Mouse (Mus musculus) kidney, postnatal 36 days (tissue): ENCODE results near the gene Top3a.

Experiments
- DNase-seq, 2 experiments: peaks; one replicate each; pipeline ENCODE4 v3.0.0; 2021 to 2022; ENCODE audit warnings: mixed read lengths in 2 of 2

Top3a gene

DNA sequence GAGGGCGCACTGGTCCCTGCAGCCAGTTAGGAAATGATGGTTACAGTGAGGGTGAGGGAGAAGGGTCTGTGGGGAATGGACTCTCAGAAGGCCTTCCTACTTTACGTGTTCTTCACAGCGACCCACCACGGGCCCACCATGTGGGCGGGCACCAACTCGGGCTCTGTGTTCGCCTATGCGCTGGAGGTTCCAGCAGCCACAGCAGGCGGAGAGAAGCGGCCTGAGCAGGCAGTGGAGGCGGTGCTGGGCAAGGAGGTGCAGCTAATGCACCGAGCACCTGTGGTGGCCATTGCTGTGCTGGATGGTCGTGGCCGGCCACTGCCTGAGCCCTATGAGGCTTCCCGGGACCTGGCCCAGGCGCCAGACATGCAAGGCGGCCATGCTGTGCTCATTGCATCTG is 65.9 kb downstream of the Top3a start:
- no peak for DNase-seq

DNA sequence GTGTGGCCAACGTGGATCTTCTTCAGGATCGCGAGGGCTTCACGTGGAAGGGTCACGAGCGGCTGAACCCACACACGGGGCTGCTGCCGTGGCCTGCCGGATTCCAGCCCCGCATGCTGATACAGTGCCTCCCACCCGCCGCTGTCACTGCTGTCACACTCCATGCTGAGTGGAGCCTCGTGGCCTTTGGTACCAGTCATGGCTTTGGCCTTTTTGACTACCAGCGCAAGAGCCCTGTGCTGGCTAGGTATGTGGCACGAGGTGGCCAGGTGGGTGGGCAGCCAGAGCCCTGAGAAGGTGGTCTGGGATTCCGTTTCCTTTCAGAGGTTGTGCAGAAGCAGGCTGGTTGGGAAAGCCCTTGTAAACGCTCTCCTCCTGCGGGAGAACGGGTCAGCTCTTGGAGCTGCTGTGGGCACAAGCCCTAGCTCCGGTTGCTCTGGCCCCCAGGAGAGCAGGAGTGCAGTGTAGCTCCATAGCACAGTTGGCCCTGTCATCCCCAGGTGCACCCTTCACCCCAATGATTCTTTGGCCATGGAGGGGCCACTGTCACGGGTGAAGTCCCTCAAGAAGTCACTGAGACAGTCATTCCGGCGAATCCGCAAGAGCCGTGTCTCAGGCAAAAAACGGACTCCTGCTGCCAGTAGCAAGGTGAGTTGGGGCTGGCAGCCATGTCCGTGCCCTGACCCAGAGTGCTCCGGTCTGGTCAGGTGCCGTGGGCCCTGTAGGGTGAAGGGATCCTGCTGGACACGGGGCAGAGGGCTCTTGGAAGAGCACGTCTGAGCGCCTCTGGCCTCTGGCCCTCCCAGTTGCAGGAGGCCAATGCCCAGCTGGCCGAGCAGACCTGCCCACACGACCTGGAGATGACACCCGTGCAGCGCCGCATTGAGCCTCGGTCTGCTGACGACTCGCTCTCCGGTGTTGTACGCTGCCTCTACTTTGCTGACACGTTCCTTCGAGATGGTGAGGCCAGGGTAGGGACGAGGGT is 67.4 kb downstream of the Top3a start:
- no peak for DNase-seq

DNA sequence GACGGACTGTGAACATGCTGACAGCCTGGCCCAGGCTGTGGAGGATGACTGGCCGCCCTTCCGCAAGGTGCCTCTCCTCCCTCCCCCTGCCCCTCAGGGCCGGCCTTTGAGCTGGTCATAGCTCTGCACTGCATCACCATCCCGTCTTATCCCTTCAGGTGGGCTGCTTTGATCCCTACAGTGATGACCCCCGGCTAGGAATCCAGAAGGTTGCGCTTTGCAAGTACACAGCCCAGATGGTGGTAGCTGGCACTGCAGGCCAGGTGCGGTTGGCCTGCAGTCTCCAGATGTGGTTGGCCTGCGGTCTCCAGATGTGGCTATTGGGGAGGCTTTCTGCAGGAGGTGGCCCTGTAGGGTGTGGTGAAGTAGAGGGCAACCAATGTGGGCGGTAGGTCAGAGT is 68.5 kb downstream of the Top3a start:
- DNase-seq: no peak

DNA sequence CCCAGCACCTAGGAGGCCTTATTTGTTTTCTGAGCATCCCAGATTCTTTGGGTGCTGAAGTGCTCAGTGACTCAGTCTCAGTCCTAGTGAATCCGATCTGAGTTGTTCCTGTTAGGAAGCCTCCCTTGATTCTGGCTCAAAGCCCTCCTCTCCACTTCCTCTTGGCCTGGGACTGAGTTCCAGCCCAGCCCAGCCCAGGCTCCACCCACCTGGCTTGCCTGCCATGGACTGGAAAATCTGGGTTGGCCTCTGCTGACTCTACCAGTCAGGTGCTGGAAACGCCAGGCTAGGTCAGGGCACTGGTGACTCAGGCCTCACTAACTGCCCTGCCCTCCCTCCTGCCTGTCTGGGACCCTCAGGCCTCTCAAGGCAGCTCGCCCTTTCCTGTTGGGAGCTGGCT is 69.5 kb downstream of the Top3a start:
- DNase-seq: peak; percentile 95

GRCm38 (mm10) chr11:60706696-60707480 is 70.3 kb downstream of the Top3a start:
- DNase-seq: no peak

- no peak for DNase-seq
These were observed 71.1 kb downstream of the Top3a start for GRCm38 (mm10) chr11:60706076-60706475.

- DNase-seq: no peak
These were observed 71.9 kb downstream of the Top3a start for GRCm38 (mm10) chr11:60705255-60705654.

DNA sequence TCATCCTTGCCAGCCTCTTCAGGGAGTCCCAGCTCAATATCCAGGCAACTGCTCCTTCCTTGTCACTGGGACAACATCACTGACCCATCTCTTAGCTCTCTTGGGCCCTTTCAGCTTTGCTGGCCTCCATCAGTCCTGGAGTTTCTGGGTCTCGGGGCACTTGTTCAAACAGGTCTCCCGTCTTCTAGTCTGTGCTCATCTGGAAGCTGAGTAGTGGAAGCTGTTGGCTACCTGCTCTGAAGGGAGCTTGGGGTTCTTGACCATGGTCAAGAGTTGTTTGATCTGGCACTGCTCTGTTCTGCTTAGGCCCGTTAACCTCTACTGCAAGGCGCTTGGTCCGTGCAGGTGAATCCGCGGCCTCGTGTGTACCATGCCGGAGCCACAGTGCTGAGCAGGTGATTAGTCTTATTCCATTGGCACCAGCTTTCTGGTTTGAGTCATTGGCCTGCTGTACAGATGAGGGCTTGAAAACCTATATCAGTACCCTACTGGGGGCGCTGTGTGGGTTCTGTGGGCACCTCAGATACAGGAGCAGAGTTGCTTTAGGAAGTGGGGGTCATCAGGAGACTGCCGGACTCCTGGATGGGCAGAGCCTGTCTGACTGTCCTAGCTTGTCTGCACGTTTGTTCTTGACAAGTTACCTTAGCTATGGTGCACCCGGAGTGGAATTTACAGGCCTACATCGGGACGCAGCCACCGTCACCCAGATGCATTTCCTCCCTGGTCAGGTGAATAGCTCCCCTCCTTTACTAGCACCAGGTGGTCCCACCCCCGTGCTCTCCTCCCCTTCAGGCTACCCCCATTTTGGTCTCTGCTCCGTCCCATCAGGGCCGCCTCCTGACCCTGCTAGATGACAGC is 72.9 kb downstream of the Top3a start:
- DNase-seq: no peak

DNA sequence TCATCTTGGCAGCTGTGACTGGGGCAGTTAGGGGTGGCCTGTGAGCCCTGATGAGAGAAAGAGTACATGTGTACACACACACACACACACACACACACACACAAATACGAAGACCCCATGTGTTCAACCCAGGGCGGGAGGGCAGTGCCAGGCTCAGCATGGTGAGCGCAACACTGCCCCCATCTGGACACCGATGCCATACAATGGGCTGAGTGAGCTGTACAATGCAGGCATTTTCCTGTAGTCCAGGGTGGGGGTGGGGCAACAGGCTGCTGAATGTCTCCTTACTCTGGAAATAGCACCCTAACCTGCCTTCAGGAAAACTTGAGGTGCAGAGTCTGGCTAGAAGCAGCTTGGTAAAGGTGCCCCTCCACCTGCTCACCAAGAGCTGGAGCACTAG is 74.0 kb downstream of the Top3a start:
- DNase-seq: peak; percentile 62 to 87

- no peak for DNase-seq
These were observed 75.6 kb downstream of the Top3a start for GRCm38 (mm10) chr11:60701611-60702010.

DNA sequence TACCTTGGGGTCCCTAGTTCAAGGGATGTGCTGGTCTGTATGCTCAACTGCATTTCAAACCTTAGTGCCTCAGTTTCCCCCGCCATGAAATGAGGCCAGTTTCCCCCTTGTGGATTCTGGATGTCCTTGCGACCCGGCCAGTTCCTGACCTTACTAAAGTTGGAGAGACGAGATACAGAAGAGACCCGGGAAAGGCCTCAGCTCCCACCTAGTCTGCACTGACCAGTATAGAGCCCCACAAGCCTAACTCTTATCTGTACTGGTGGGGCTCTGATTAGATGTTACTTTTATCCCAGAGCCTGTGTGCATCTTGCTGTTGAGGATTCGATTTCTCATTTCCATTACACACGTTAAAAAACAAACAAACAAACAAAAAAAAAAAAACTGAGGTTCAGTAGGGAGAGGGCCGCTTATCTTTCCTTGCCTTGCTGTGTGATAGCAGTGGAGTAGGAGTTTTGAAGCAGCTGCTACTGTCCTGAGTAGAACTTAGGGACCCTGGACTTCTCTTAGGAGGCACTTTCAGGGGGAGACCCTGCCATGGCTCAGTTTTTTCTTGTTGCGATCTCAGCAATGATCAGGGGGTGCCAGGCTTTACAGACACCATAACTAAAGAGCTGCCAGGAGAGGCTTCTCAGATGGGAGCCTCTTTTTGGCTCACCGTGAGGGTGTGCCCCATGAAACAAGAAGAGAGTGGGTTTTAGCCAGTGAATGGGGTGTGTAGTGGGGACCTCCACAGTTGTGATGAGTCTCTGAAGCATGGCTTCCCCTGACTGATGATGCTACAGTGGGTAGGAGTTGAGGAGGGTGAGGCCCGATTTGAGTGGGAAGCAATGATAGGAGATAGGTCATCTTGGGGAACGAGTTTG is 76.6 kb downstream of the Top3a start:
- DNase-seq: no peak

GRCm38 (mm10) chr11:60699524-60700075 is 77.6 kb downstream of the Top3a start, which contains the start of gene Llgl1:
Gene Llgl1 (plus strand): TSS chr11:60699723.
- peak; percentile 85 to 91 for DNase-seq

DNA sequence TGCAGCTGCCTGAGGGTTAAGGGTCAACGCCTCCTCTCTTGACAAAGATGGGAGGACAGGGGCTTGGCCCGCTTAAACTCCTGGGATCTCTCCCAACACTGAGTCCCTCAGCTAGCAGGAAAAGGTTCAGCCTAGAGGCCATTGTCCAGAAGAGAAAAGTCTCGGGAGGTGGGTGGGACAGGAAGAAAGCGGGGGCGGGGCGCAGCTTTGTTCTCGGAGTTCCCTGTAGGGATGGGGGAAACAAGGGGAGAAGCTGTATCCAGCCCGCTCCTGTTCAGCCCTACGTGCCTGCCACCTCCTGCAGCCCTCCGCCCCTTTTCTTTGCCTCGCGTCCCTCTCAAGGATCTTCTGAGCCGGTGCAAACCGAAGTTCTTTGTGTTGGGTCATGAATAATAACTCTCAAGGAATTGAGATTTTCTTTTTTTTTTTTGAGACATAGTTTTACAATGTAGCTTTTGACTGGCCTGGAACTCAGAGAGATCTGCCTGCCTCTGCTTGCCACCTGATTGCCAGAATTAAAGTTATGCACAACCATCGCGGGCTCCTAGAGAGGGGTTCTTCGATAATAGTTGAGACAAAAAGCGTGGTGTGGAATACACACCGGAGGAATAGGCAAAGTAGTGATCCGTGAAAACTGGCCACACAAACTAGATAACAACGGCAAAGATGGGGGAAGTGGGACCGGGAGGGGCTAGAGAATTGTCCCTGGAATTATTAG is 78.2 kb downstream of the Top3a start:
- DNase-seq: peak; percentile 84 to 88

DNA sequence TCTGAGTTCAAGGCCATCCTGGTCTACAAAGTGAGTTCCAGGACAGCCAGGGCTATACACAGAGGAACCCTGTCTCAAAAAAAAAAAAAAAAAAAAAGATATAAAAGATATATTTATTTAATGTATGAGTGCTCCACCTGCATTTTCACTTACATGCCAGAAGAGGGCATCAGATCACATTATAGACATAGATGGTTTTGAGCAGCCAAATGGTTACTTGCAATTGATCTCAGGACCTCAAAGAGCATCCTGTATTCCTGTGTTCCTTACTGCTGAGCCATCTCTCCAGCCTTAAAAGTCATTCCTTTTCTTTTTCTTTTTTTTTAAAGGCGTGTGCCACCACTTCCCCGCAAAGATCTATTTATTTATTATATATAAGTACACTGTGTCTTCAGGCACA is 79.6 kb downstream of the Top3a start:
- DNase-seq: peak; percentile 4 to 27

- peak in 1 of 2 experiments; percentile 19 for DNase-seq
These were observed 81.0 kb downstream of the Top3a start for GRCm38 (mm10) chr11:60696165-60696564.
